Mouse (Mus musculus) CD4-positive, CD25-positive, alpha-beta regulatory T cell, adult 2 months (primary cell): ENCODE results near the gene Bcl11b.

ENCODE experiments used
- DNase-seq: peaks from one replicate; pipeline ENCODE4 v3.0.0-alpha.2; 2012; ENCODE audit warnings: low read depth, low spot score

The Bcl11b gene

DNA sequence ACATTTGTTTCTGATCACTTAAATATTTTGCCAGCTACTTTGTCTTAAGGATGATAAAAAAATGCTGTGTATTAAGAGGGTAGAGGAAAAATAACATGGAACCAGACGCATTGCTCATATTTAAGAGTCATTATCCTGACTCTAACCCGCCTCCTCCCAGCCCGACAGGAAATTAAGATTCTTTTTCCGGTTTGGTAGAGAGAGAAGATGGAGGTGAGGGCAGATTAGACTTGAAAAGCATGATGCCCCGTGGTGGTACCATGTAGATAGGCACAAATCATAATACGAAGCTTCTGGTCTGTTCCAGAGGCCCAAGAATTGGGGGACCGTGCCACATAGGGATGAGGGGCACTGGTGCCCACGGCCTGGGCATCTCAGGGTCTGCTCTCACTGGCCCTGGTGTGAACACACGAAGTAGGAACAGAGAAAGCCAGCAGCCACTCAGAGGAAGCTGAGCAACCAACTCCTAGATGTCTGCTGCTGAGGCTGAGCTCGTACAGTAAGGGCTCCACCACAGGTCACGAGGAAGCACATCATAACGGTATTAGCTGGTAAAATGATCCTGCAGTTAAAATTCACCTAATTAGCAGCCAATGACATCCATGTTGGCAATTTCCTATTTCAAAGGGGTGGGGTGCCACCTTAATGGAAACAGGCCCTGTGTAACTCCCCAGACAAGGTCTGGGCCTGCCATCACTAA lies 32.2 kb downstream of the Bcl11b start:
- peak; percentile 78 for DNase-seq

GRCm38 (mm10) chr12:107970637-107971036 lies 32.8 kb downstream of the Bcl11b start:
- no peak for DNase-seq

- peak; percentile 77 for DNase-seq
Observed at GRCm38 (mm10) chr12:107969841-107970371, 33.5 kb downstream of the Bcl11b start.

GRCm38 (mm10) chr12:107969126-107969525 lies 34.3 kb downstream of the Bcl11b start:
- no peak for DNase-seq

DNA sequence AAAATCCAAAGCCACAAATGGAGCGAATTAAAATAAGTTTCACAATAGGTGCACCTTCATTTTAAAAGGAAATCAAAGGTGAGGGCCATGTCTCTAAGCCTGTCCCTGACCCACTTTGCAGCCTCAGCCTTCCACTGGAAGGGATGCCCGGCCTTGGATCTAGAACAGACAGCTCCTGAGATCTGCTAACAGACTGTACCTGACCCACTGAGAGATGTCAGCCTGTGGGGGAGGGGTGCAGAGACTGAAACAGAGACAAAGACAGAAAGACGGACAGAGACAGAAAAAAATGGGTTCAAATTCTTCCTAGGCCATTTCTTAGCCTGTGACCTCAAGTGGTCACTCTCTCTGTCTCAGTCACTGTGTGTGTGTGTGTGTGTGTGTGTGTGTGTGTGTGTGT lies 35.1 kb downstream of the Bcl11b start:
- no peak for DNase-seq

GRCm38 (mm10) chr12:107967026-107967425 lies 36.4 kb downstream of the Bcl11b start:
- DNase-seq, result no peak

DNA sequence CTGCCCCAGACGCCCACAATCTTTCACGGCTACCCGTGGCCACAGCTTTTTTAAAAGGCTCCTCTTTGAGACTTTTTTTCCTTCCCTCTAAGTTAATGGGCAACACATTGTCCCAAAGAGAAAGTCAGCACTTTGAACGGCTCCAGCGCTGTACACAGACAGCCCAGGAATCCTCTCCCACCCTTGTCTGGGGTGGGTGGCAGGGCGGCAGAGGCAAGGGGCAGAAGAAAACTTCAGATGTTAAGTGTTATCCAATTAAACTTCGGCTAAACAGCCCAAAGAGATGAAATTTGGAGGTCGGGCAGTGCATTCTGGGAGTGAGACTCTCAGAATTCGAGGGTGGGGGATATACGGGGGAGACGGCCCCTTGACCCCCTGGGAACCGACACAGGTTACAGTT lies 38.3 kb downstream of the Bcl11b start:
- DNase-seq, result no peak

DNA sequence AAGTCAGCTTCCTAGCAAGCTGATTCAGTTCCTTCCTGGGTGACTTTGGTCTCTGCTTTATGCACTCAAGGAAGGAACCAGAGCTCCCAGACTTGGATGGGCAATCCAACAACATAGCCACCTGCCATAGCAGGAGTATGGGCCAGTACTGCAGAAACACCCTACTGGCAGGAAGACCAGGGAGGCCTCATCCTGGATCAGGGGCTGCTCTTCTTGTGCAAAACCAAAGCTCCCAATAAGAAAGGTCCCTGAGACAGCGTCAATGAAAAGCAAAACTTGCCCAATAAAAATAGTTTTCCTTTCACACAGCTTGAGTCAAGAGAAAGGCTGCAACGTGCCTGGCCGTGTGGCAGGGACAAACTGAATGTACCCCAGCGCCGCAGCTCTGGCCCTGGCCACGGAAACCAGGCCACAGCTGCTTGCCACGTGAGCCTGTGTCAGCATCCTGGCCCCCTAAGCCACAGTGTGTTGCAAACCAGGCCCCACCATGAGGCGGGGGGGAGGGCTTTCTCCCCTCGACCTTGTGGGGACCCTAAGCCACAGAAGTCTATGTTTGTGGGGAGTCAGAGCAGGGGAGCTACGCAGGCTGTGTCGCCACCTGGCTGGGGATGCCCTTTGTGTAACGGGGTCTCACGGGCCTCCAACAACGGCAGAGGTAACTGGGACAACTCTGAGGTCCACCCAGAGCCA lies 38.9 kb downstream of the Bcl11b start:
- no peak for DNase-seq

GRCm38 (mm10) chr12:107962852-107963251 lies 40.5 kb downstream of the Bcl11b start:
- no peak for DNase-seq

GRCm38 (mm10) chr12:107961843-107962242 lies 41.6 kb downstream of the Bcl11b start:
- DNase-seq, result peak; percentile 59

DNA sequence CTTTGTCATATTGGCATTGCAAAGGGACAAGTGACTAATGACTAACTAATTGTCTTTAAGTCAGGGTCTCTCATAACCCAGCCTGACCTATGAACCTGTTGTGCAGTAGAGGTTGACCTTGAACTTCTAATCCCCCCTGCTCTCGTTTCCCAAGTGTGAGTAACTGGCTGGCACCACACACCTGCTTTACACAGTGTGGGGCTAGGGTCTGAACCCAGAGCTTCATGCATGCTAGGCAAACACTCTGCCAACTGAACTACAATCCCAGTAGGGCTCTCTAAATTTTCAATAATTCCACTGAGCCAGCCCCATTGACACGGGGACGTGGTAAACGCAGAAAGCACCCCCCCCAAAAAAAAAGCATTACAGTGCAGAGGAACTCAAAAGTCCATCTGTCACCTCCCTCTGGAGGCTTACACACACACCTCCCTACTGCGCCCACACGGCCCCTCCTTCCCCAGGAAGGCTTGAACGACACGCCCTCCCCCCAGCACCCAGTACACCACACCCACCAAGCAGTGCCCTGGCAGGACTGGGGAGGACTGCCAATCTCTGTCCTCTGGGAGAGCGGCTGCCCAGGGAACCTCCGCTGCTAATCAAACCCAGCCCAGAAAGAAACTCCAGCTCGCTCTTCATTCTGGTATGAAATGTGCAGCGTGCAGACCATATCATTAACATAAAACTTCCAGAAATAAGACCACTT lies 42.5 kb downstream of the Bcl11b start:
- peak; percentile 81 for DNase-seq

GRCm38 (mm10) chr12:107960365-107960764 lies 43.0 kb downstream of the Bcl11b start:
- no peak for DNase-seq

- DNase-seq, result no peak
Observed at GRCm38 (mm10) chr12:107959872-107960271, 43.5 kb downstream of the Bcl11b start.

DNA sequence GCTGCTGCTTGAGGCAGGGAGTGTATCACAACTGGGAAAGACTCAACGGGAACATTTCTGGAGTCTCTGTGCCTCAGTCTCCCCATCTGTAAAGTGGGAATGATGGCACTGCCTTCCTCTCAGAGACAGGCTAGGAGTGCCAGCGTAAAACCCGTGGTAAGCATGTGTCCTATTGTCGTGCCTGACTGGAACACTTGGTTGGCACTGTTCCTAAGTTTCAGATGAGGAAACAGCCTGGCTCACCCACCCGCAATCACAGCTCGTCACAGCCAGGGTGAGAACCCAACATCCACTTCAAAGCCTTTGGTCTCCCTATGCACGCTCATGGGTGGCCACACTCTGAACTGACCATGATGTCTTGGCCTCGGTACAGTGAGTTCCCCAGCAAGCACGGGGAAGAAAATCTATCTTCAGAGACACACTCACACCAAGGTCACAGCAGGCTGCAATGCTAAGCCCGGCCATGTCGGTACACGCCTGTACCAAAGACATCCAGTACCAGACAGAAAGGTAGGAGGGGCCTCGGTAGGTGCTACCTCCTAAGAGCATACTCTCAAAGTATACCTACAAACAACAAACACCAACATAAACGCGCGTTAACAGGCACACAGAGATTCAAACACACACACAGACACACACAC lies 50.2 kb downstream of the Bcl11b start:
- peak; percentile 62 for DNase-seq

DNA sequence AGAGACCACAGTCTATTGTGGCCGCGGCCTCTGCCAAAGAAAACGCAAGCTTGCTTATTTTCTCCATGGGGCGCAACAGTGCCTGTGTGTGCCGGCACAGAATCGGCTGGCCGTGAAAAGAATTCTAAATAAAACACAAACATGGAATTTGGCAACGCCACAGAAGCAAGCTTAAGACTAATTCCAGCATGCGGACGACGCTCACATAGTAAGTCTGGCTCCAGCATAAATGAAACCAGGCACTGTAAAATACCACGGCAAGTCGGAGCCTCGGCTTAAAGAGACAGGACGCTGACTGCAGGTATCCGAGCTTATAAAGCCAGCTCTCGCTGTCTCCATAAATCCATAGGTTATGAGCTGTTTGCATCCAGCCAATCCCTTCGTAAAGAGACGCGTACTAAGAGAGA lies 51.1 kb downstream of the Bcl11b start:
- DNase-seq, result no peak

- DNase-seq, result peak; percentile 47
Observed at GRCm38 (mm10) chr12:107950667-107951179, 52.7 kb downstream of the Bcl11b start.

- no peak for DNase-seq
Observed at GRCm38 (mm10) chr12:107949416-107949815, 54.0 kb downstream of the Bcl11b start.

- DNase-seq, result no peak
Observed at GRCm38 (mm10) chr12:107942100-107942499, 61.3 kb downstream of the Bcl11b start.

- peak; percentile 73 for DNase-seq
Observed at GRCm38 (mm10) chr12:107940774-107941173, 62.6 kb downstream of the Bcl11b start.

GRCm38 (mm10) chr12:107939177-107939576 lies 64.2 kb downstream of the Bcl11b start:
- DNase-seq, result no peak

DNA sequence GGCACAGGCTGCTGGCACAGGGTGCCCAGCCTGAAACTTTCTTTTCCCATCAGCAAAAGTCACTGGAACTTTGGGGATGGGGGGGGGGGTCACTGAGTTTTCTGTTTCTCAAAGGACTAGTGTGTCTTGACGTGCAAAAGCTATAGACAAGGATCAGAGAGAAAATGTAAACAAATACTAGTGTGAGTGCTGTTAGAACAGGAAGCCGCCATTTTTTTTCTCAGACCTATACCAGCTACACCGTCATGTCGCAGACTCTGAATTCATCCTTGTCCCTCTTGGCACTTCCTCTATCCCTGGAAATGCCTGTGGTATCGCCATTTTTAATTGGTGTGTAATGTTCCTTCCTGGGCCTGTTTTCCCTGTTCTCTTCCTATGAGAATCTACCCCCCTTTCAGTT lies 66.4 kb downstream of the Bcl11b start:
- peak; percentile 54 for DNase-seq

- DNase-seq, result peak; percentile 49
Observed at GRCm38 (mm10) chr12:107936406-107936805, 67.0 kb downstream of the Bcl11b start.
